Mouse (Mus musculus): ENCODE results near the gene Pnpla2. TPM values are rescaled to one million over a fixed set of nuclear protein-coding genes. Genes with fewer than 3 reads are reported as not detected.
A peak's percentile ranks its signal among the peaks of the same experiment; 100 is the strongest.
"Not testable (repeated sequence)": the region's sequence is repeated elsewhere in the genome, so short reads cannot be mapped to it uniquely, and the experiment has no call there.

Gene Pnpla2
- 350 and 353 TPM in 2 replicates for polyA plus RNA-seq (2012; rRNA removed)

- TF ChIP-seq POLR2A (IDR thresholded peaks at IDR 0.05; ENCODE audit: low read depth, low read length) (peak; percentile 90), CTCF (conservative IDR thresholded peaks at IDR 0.05; ENCODE audit: insufficient read depth, insufficient read length, low read depth, low read length) (no peak)
- Histone ChIP-seq H3K27me3 (replicated peaks; ENCODE audit: control insufficient read depth, insufficient read depth, low read length) (no peaks in the 10 kb centered on the region), H3K4me3 (ENCODE audit: insufficient read depth, low read depth, low read length) (peak within 1 kb of the TSS; percentile 97), H3K4me1 (ENCODE audit: control insufficient read depth, insufficient read depth, low read length) (peaks cover 12% of the 10 kb centered on the region), H3K36me3 (ENCODE audit: control insufficient read depth, insufficient read depth, low read length) (no peaks in the 10 kb centered on the region), H3K27ac (ENCODE audit: insufficient read depth, low read depth, low read length) (peak within 1 kb of the TSS; percentile 93)
- DNase-seq: peak; percentile 97
- under 1% methylated on average over 45 of the region's 45 CpGs for WGBS
Observed at GRCm38 (mm10) chr7:141454967-141455551, at the start of gene Pnpla2. TSS of gene Pnpla2 (plus strand) at chr7:141455198.

- TF ChIP-seq POLR2A (IDR thresholded peaks at IDR 0.05; ENCODE audit: low read depth, low read length): no peak
- no peak for TF ChIP-seq CTCF (conservative IDR thresholded peaks at IDR 0.05; ENCODE audit: insufficient read depth, insufficient read length, low read depth, low read length)
- H3K4me1 ChIP-seq (ENCODE audit: control insufficient read depth, insufficient read depth, low read length): no peaks in the 10 kb centered on the region
- 0 out of 2 replicates have a peak, but pooled peaks cover 2% of the 10 kb centered on the region for H3K36me3 ChIP-seq (ENCODE audit: control insufficient read depth, insufficient read depth, low read length)
- H3K27ac ChIP-seq (ENCODE audit: insufficient read depth, low read depth, low read length): no peak overlapping the region
- no peak for DNase-seq
- no peak overlapping the region for H3K4me3 ChIP-seq (ENCODE audit: insufficient read depth, low read depth, low read length)
- 73% methylated on average over 4 of the region's 4 CpGs for WGBS
- H3K27me3 ChIP-seq (replicated peaks; ENCODE audit: control insufficient read depth, insufficient read depth, low read length): no peaks in the 10 kb centered on the region
Observed at GRCm38 (mm10) chr7:141405466-141405865, 49.5 kb upstream of the Pnpla2 start.

- 95% methylated on average over 7 of the region's 7 CpGs for WGBS
Observed at GRCm38 (mm10) chr7:141407670-141408069, 47.3 kb upstream of the Pnpla2 start.

GRCm38 (mm10) chr7:141408833-141409232 is 46.2 kb upstream of the Pnpla2 start:
- 5% methylated on average over 11 of the region's 11 CpGs for WGBS
- Histone ChIP-seq H3K4me3 (ENCODE audit: insufficient read depth, low read depth, low read length) (no peak overlapping the region), H3K27ac (ENCODE audit: insufficient read depth, low read depth, low read length) (no peak overlapping the region), H3K36me3 (ENCODE audit: control insufficient read depth, insufficient read depth, low read length) (no peaks in the 10 kb centered on the region; the same call in 1 of the 2 replicates), H3K4me1 (ENCODE audit: control insufficient read depth, insufficient read depth, low read length) (no peaks in the 10 kb centered on the region; the same call in 1 of the 2 replicates), H3K27me3 (replicated peaks; ENCODE audit: control insufficient read depth, insufficient read depth, low read length) (no peaks in the 10 kb centered on the region)
- TF ChIP-seq POLR2A (IDR thresholded peaks at IDR 0.05; ENCODE audit: low read depth, low read length): no peak
- TF ChIP-seq CTCF (conservative IDR thresholded peaks at IDR 0.05; ENCODE audit: insufficient read depth, insufficient read length, low read depth, low read length): peak; percentile 93
- DNase-seq: peak; percentile 92

More at GRCm38 (mm10) chr7:141407670-141408069, 47.3 kb upstream of the Pnpla2 start:
- H3K4me1 ChIP-seq (ENCODE audit: control insufficient read depth, insufficient read depth, low read length); H3K27me3 ChIP-seq (replicated peaks; ENCODE audit: control insufficient read depth, insufficient read depth, low read length); H3K4me3 ChIP-seq (ENCODE audit: insufficient read depth, low read depth, low read length); H3K36me3 ChIP-seq (ENCODE audit: control insufficient read depth, insufficient read depth, low read length); DNase-seq; H3K27ac ChIP-seq (ENCODE audit: insufficient read depth, low read depth, low read length): not testable (repeated sequence)

- Histone ChIP-seq H3K4me3 (ENCODE audit: insufficient read depth, low read depth, low read length) (no peak overlapping the region), H3K36me3 (ENCODE audit: control insufficient read depth, insufficient read depth, low read length) (no peaks in the 10 kb centered on the region; the same call in 1 of the 2 replicates), H3K4me1 (ENCODE audit: control insufficient read depth, insufficient read depth, low read length) (peaks cover 4% of the 10 kb centered on the region; the same call in 1 of the 2 replicates), H3K27ac (ENCODE audit: insufficient read depth, low read depth, low read length) (no peak overlapping the region), H3K27me3 (replicated peaks; ENCODE audit: control insufficient read depth, insufficient read depth, low read length) (no peaks in the 10 kb centered on the region)
- TF ChIP-seq CTCF (conservative IDR thresholded peaks at IDR 0.05; ENCODE audit: insufficient read depth, insufficient read length, low read depth, low read length) (no peak), POLR2A (IDR thresholded peaks at IDR 0.05; ENCODE audit: low read depth, low read length) (no peak)
- no peak for DNase-seq
- 87% methylated on average over 8 of the region's 8 CpGs for WGBS
Observed at GRCm38 (mm10) chr7:141410631-141411030, 44.4 kb upstream of the Pnpla2 start.

GRCm38 (mm10) chr7:141411667-141412066 is 43.3 kb upstream of the Pnpla2 start:
- TF ChIP-seq POLR2A (IDR thresholded peaks at IDR 0.05; ENCODE audit: low read depth, low read length): no peak
- no peak for TF ChIP-seq CTCF (conservative IDR thresholded peaks at IDR 0.05; ENCODE audit: insufficient read depth, insufficient read length, low read depth, low read length)

DNA sequence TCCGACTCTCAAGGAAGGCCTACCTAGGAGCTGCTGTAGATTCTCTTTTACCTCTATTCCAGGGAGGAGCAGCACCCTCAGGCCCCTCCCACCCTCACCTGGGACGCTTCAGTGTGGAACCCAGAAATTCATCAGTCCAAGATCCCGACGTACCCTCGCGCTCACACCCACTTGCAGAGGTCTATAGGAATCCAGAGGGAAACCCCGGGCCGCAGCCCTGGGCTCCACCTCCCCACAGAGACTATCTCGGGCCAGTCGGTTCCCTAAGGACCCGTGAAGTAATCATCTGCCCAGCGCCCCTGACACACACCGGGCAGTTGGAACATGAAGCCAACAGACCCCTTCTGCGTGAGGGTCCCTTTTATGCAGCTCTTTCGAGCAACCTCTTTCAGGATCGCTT is 41.7 kb upstream of the Pnpla2 start:
- Histone ChIP-seq H3K4me1 (ENCODE audit: control insufficient read depth, insufficient read depth, low read length) (peaks cover 4% of the 10 kb centered on the region; the same call in 1 of the 2 replicates), H3K27me3 (replicated peaks; ENCODE audit: control insufficient read depth, insufficient read depth, low read length) (no peaks in the 10 kb centered on the region), H3K4me3 (ENCODE audit: insufficient read depth, low read depth, low read length) (peak overlapping the region; percentile 89), H3K36me3 (ENCODE audit: control insufficient read depth, insufficient read depth, low read length) (no peaks in the 10 kb centered on the region; the same call in 1 of the 2 replicates), H3K27ac (ENCODE audit: insufficient read depth, low read depth, low read length) (peak overlapping the region; percentile 74)
- TF ChIP-seq POLR2A (IDR thresholded peaks at IDR 0.05; ENCODE audit: low read depth, low read length) (no peak), CTCF (conservative IDR thresholded peaks at IDR 0.05; ENCODE audit: insufficient read depth, insufficient read length, low read depth, low read length) (no peak)
- DNase-seq: no peak
- 2% methylated on average over 16 of the region's 16 CpGs for WGBS

More at GRCm38 (mm10) chr7:141411667-141412066, 43.3 kb upstream of the Pnpla2 start:
- H3K4me1 ChIP-seq (ENCODE audit: control insufficient read depth, insufficient read depth, low read length): peaks cover 4% of the 10 kb centered on the region; the same call in 1 of the 2 replicates
- H3K27ac ChIP-seq (ENCODE audit: insufficient read depth, low read depth, low read length): no peak overlapping the region
- no peaks in the 10 kb centered on the region; the same call in 1 of the 2 replicates for H3K36me3 ChIP-seq (ENCODE audit: control insufficient read depth, insufficient read depth, low read length)
- H3K4me3 ChIP-seq (ENCODE audit: insufficient read depth, low read depth, low read length): no peak overlapping the region
- DNase-seq: no peak
- WGBS: 95% methylated on average over 1 of the region's 1 CpGs
- H3K27me3 ChIP-seq (replicated peaks; ENCODE audit: control insufficient read depth, insufficient read depth, low read length): no peaks in the 10 kb centered on the region
